Mouse (Mus musculus): ENCODE data around the gene Lrrc57.

Gene Lrrc57

DNA sequence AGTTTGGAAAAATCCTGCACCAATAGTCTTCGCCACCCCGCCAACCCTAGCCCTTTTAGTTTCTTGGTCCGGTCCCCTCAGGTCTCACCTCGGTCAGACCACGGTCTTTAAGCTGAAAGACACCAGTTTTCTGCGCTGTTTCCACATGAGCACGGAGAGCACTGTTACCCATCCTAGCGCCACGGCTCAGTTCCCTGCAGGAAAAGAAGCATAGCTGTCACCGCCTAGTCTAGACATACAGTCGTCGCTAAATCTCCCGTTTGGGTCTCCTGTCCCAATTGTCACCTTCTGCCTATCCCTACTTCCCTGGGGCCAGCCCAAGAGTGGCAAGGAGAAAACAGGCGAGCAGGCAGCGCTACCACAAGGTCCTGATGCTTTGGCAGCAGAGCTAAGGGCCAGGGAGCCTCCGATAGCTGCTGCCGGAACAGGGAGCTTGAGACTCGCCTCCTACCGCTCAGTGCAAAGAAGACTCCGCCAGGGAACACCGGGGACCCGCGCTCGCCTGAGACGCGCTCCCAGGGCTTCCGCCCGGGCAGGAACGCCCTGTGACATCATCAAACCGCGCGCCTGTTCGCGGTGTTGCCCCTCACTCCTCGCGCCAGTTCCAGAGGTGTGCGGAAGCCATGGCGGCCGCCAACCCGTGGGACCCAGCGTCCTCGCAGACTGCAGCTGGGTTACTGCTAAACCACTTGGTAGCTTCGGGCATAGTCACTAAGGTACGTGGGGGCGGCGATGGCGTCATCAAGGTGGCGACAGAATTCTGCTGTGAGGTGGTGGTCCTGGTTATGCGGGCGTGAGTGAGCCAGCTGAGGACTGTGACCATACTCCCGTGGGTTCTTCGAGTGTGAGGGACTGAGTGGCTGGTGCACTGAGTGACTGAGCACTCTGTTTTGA is at the start of gene Lrrc57, which contains the start of gene Haus2:
Gene Lrrc57 (minus strand): TSS at position 691 of the 894 bp plus-strand sequence.
Gene Haus2 (plus strand): TSS at position 554 of the 894 bp plus-strand sequence.
- ChIA-PET CTCF (interaction anchor here in 2 of 4 experiments (0.6 to 2.7 kb wide), 3 partner anchors 102 to 868 kb away, joined by 3 to 9 read pairs (median 5); no protein-coding TSS in a partner anchor), POLR2A (interaction anchor here (0.5 to 5.3 kb wide), 72 partner anchors 9 to 826 kb away, joined by 3 to 44 read pairs (median 4); partner anchors contain the start of genes Stard9 (in 3 of the 4), Ttbk2 (in 2 of the 4), Vps39 (in 2 of the 4) and Zfp106 (in 2 of the 4))

DNA sequence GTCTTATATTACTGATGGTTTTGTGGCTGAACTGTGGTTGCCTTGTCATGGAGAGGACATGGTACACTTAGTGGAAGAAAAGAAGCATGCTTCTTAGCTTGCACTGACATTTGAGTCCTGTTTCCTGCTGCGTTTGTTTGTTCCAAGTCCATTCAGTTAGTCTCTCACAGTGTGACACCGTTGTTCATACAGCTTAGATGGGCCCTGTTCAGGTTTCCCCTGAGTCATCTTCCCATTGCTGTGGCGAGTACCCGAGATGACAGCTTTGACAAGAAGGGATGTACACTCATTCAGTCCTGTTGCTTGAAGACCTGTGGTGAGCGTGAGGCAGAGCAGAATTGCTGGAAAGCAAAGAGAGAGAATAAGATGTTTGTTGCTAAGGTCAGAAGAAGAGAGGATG is 49.2 kb upstream of the Lrrc57 start:
- CTCF ChIA-PET = interaction anchor here in 1 of 4 experiments (0.6 kb wide), 1 partner anchor 151 kb away, joined by 4 read pairs; no protein-coding TSS in a partner anchor
- POLR2A ChIA-PET = no interaction called here

DNA sequence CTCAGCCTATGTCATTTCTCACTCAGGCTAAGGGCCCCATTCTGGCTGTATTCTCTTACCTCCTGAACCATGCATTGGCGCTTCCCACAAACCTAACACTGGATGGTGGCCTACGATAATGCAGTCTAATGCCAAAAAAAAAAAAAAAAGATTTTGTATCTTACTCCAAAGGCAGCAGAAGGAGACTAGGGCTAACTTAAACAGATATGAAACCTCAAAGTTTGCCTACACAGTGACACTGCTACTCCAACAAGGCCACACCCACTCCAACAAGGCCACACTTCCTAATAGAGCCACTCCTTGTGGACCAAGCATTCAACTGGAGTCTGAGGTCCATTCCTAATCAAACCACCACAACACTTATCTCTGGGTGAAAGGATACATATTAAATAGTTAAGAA is 47.4 kb upstream of the Lrrc57 start:
- CTCF ChIA-PET = no interaction called here
- POLR2A ChIA-PET = interaction anchor here in 1 of 4 experiments (0.6 kb wide), 1 partner anchor 856 kb away, joined by 4 read pairs; no protein-coding TSS in a partner anchor

DNA sequence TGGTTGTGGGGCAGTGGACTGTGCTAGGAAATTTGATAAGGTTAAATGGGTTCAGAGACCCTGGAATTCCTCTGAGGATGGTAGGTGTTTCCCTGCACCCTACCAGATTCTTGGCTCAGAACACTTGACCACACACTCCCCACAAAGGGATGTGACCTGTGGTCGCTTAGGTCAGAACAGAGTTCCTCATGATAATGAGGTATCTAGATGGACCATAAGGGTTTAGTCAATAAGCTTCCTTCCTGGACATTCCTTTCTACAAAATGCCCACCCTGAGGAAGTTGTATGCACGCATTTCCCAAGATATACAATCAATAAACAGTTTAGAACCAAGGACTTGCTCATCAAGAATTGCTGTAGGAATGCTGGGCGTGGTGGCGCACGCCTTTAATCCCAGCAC is 46.6 kb upstream of the Lrrc57 start:
- ChIA-PET POLR2A (interaction anchor here in 2 of 4 experiments (0.7 to 1.6 kb wide), 3 partner anchors 15 to 47 kb away, joined by 3 to 5 read pairs (median 4); no protein-coding TSS in a partner anchor), CTCF (no interaction called here)

DNA sequence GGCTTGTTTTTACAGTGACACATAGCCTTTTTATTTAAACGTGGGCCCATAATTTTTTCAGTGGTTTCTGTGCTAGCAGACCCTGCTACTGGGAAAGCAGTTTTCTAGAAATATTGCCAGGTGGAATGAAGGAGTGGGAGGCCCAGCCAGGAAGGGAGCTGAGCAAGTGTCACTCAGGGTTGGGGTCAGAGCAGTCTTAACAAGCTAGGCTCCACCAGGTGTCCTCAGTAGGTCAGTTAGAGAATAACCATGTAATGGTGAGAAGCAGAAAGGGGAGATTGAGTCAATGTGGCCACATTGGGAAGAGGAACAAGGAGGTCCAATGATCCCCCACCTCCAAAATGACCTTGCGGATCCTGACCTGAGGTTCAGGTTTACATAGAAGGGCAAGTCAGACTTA is 45.4 kb upstream of the Lrrc57 start:
- POLR2A ChIA-PET = interaction anchor here in 2 of 4 experiments (0.9 to 1.7 kb wide), 5 partner anchors 9 to 46 kb away, joined by 3 to 6 read pairs (median 4); partner anchors contain the start of genes Haus2 (in 1 of the 2) and Lrrc57 (in 1 of the 2)
- CTCF ChIA-PET = interaction anchor here in 3 of 4 experiments (0.6 to 1.6 kb wide), 6 partner anchors 176 to 1087 kb away, joined by 3 to 9 read pairs (median 4); no protein-coding TSS in a partner anchor

DNA sequence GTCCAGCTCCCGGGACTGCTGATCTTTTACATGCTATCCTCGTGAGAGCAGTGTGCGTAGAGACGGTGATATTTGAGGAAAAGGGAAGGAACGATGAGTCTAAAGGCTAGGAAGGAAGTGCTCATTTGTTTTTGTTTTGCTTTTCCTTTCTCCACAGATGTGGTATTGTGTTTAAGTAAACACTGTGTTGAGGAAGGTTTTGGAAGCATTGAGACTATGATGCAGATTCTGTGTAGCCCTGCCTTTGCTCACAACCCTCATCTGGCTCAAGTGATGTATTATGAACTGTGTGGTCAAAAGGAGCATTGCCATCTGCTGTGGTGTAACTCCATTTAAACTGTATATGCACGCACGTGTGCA is 43.6 kb upstream of the Lrrc57 start:
- CTCF ChIA-PET = interaction anchor here in 1 of 4 experiments (0.8 kb wide), 1 partner anchor 174 kb away, joined by 3 read pairs; no protein-coding TSS in a partner anchor
- POLR2A ChIA-PET = interaction anchor here in 3 of 4 experiments (0.5 to 1.9 kb wide), 3 partner anchors 10 to 1872 kb away, joined by 3 to 5 read pairs (median 5); no protein-coding TSS in a partner anchor

DNA sequence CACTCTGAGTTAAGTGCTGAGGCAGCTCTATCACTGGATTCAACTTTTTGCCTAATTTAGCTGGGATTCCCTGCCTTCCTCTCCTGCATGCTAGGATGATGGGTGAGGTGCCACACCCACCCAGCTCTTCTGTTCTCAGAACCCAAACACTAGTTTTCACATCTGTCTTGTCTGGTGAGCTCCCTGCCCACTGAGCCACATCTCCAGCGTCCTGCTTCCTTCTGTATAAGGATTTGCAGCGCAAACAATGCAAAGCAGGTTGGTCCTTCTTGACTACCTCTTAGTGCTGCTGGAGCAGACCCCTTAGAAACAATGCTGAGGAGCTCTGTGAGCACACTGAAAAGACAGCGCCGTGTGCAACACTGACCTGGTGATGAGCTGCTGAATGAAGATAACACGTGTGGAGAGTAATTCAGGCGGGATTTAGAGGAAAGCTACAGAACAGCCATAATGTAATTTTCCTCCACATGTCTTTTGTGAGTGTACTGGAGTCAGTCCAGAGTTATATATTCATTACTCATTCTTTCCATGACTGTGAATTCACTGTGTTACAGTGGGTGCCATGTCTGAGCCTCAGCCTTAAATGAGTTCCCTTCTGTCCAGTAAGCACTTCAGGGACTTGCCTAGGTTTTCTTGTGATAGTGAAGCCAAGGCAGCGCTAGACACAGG is 43.1 kb upstream of the Lrrc57 start:
- CTCF ChIA-PET = interaction anchor here in 1 of 4 experiments (0.8 kb wide), 1 partner anchor 174 kb away, joined by 3 read pairs; no protein-coding TSS in a partner anchor
- POLR2A ChIA-PET = interaction anchor here in 3 of 4 experiments (0.5 to 1.9 kb wide), 4 partner anchors 9 to 1872 kb away, joined by 3 to 5 read pairs (median 4); no protein-coding TSS in a partner anchor

DNA sequence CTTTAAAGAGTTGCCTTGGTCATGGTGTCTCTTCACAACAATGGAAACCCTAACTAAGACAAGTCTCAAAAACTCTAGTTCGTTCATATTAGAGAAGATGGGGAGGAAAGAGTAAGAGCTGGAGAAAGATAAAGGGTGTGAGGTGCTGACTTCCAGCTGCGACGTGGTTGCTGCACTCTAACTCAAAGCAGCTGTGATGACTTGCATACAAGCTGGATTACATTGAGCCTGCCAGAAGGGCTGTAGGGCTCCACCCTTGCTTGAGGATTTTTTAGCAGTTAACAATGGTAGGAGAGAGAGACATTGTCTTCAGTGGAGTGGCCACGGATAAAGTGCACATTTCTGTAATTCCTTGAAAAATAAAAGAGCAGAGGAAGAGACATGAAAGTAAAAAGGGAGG is 37.5 kb upstream of the Lrrc57 start:
- ChIA-PET CTCF (no interaction called here), POLR2A (no interaction called here)

DNA sequence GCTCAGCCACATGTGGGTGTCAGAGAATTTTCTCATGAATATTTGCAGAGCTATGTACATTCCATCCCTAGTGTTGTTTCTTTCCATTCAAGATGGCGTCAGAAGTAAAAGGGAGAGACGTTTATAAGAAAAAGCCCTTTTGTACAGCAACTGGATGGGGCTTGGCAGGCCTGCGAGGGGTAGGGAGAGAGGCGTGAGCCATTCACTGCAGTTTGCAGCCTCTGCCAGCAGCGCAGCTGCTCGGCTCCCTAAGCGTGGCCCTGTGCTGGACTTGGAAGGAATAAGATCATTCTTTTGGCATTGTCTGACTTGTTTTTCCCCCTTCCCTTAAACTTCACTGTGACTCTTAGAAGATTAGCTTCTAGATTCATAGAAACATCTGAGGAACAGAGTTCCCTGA is 34.5 kb upstream of the Lrrc57 start:
- ChIA-PET CTCF (interaction anchor here in 1 of 4 experiments (0.6 kb wide), 1 partner anchor 31 kb away, joined by 3 read pairs; no protein-coding TSS in a partner anchor), POLR2A (interaction anchor here in 1 of 4 experiments (2.0 to 4.4 kb wide), 2 partner anchors 9 to 14 kb away, joined by 5 to 16 read pairs; partner anchors contain the start of gene Stard9)

DNA sequence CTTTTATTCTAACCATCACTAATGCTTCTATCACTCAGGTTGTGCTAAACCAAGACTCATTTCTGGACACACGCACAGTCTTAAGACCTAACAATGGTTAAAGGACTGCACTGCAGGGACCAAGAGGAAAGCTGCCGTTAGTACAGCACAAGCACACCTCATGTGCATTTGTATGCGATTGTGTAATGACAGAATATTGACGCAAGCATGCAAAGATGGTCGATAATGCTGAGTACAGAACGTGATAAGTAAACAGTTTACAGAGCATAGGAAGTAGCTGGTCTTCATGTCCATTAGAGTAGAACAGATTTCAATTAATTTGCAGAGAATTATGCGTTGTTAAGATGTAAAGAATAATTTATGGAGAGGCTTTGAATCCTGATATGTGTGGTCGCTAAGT is 31.5 kb upstream of the Lrrc57 start:
- POLR2A ChIA-PET = interaction anchor here in 1 of 4 experiments (1.3 to 4.4 kb wide), 2 partner anchors 11 to 32 kb away, joined by 5 to 16 read pairs; partner anchors contain the start of genes Haus2, Lrrc57 and Stard9
- CTCF ChIA-PET = no interaction called here

DNA sequence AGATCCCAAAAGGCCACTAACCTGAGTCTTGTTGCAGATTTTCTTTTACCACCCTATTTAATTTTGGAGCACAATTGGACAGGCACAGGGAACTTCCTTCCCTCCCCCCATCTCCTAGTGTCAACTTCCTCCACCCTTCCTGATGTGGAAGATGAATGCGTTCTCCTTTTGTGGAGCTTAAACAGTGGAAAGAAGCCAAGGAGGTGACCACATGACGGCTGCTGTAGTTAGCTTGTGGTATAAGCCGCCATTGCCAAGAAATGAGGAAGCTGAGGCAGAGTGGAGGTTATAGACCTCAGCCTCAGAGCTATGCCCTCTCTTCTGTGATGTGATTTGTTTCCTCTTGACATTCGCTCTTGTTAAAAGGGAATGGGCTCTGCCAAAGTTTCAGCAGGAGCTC is 22.6 kb upstream of the Lrrc57 start:
- ChIA-PET POLR2A (interaction anchor here in 2 of 4 experiments (1.2 to 4.3 kb wide), 3 partner anchors 10 to 23 kb away, joined by 3 to 16 read pairs (median 4); partner anchors contain the start of genes Haus2 (in 2 of the 2) and Lrrc57 (in 2 of the 2)), CTCF (interaction anchor here in 1 of 4 experiments (0.9 kb wide), 1 partner anchor 47 kb away, joined by 3 read pairs; no protein-coding TSS in a partner anchor)

DNA sequence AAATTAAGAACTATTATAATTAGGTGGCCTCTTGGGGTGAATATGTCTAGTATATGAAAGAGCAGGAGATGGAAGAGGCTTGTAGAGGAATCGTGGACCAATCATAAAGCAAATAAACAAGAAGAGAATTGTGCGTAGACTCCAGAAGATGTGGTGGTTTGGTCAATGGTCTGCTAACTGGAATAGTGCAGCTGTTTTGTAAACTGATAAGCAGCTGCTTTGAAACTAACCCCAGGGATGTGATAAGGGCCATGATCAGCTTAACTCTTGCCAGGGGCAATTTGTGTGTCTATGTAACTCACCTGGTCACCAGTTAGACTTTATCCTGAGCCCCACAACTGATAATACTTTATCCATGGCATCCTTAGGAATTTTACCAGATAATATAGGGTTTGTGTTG is 22.2 kb upstream of the Lrrc57 start:
- ChIA-PET CTCF (no interaction called here), POLR2A (interaction anchor here in 2 of 4 experiments (1.2 to 4.3 kb wide), 3 partner anchors 11 to 23 kb away, joined by 3 to 16 read pairs (median 4); partner anchors contain the start of genes Haus2 (in 2 of the 2) and Lrrc57 (in 2 of the 2))

DNA sequence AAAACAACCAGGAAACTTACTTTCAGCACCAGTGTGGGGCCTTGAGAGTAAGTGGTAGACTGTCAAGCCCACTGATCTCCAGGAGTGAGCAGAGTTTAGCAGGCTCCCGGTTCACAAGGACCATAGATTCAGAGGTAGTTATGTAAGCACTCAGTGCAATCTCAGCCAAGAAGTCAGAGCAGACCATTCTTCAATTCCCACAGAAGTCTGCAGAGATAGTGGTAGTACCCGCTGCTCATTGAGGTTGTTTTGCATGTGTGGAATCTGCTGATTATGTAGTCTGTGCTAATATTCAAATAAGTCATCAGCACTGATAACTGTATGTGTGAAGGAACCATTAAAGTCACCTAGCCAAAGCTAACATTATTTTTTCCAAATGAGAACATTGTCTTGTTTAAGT is 21.3 kb upstream of the Lrrc57 start:
- ChIA-PET CTCF (no interaction called here), POLR2A (interaction anchor here in 1 of 4 experiments (4.3 kb wide), 1 partner anchor 12 kb away, joined by 16 read pairs; no protein-coding TSS in a partner anchor)

DNA sequence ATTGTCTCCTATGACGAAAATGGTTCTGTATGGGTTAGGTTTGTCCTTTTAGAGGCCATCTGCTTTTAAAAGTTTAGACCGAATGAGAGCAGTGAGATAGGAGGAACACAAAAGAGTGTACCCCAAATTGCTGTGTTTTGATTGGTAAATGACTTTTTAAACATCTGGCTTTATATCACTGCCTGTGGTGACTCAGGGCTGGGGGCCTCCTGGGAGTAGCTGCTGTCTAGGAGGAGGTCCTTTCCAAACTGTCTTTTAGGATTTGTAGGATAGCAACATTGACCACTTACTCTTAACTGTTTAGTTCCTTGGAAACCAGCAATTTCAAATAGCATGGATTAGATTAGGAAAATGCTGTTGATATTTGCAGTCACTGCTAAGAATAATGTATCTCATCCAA is 20.9 kb upstream of the Lrrc57 start:
- CTCF ChIA-PET = interaction anchor here in 1 of 4 experiments (0.7 kb wide), 1 partner anchor 244 kb away, joined by 3 read pairs; no protein-coding TSS in a partner anchor

DNA sequence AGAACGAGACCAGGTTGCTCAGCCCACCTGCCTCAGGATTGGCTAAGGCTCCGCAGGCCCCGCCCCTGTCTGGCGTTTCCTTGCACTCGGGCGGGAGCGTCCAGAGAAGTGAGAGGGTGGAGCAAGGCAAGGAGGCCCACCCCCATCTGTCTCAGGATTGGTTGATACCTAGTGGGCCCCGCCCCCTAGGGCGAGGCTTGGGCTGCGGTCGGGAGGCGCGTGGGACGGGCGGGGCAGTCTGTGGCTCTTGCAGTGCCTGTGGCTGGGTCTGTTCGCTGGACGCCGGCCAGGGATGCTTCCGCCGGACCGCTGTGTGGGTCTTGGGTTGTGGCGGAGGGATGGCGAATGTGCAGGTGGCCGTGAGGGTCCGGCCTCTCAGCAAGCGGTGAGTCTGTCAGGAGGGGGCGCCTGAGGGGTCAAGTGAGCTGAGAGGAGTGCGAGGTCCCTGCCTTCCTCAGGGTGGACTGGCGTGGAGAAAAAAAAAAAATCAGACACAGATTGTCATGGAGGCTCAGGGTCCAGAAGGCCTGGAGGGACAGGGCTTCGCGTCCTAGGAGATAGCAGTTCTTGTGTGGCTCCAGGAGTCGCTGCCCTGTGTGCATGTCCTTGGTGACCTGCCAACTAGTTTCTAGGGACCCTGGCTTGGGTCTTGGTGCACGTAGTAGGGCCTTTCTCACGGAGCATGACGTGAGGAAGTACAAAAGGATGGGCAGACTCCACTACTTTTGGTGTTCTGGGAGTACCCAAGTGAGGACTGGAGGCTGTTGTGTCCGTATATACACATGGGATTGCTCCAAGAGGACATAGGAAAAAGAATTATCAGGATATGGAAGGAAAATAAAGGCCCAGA is 19.8 kb upstream of the Lrrc57 start, which contains the start of gene Stard9:
Gene Stard9 (plus strand): TSS at position 236 of the 850 bp plus-strand sequence.
- ChIA-PET POLR2A (interaction anchor here (0.6 to 4.3 kb wide), 16 partner anchors 12 to 168 kb away, joined by 3 to 16 read pairs (median 4); partner anchors contain the start of genes Lrrc57 (in 4 of the 4) and Haus2 (in 3 of the 4)), CTCF (no interaction called here)

More for the DNA sequence above, 20.9 kb upstream of the Lrrc57 start:
- POLR2A ChIA-PET = interaction anchor here in 1 of 4 experiments (1.1 to 4.3 kb wide), 2 partner anchors 12 to 25 kb away, joined by 4 to 16 read pairs; no protein-coding TSS in a partner anchor

DNA sequence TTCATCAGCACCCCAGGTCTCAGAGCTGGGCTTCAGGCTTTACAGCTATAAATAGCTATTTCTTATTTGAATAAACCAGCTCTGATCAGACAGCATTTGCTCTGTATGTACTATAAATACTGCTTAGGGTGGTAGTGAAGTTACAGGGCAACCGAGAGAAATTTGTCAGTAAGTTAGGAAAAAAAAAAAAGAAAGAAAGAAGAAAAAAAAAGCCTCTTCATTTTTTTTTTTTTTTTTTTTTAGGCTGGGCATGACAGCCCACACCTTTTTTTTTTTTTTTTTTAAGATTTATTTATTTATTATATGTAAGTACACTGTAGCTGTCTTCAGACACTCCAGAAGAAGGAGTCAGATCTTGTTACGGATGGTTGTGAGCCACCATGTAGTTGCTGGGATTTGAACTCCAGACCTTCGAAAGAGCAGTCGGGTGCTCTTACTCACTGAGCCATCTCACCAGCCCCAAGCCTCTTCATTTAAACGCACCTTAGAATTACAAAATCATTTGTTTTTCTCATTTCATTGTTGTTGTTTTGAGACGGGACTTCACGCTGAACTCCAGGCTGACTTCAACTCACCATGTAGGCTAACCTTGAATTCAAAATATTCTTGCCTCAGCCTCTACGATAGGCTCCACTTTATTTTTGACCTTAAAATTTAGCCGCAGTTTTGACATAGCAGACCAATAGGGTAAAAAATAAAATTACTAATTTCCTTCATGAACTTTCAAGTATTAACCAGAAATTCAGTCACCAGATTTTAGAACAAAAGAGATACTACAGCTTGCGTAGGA is 19.0 kb upstream of the Lrrc57 start:
- POLR2A ChIA-PET = interaction anchor here (0.6 to 4.3 kb wide), 20 partner anchors 12 to 249 kb away, joined by 3 to 16 read pairs (median 3); partner anchors contain the start of genes Lrrc57 (in 4 of the 4) and Haus2 (in 3 of the 4)

More for the DNA sequence above, 19.0 kb upstream of the Lrrc57 start:
- CTCF ChIA-PET = no interaction called here

All from embryonic stem cell, embryonic (primary cell).